Mouse (Mus musculus): ENCODE data around the gene Slc2a3. TPM values are rescaled to one million over a fixed set of nuclear protein-coding genes. Genes with fewer than 3 reads are reported as not detected.
"Not testable (repeated sequence)": the region's sequence is repeated elsewhere in the genome, so short reads cannot be mapped to it uniquely, and the experiment has no call there.

Slc2a3 gene
- total RNA-seq, 2 experiments from 2014 or later = 110 to 121 TPM

DNA sequence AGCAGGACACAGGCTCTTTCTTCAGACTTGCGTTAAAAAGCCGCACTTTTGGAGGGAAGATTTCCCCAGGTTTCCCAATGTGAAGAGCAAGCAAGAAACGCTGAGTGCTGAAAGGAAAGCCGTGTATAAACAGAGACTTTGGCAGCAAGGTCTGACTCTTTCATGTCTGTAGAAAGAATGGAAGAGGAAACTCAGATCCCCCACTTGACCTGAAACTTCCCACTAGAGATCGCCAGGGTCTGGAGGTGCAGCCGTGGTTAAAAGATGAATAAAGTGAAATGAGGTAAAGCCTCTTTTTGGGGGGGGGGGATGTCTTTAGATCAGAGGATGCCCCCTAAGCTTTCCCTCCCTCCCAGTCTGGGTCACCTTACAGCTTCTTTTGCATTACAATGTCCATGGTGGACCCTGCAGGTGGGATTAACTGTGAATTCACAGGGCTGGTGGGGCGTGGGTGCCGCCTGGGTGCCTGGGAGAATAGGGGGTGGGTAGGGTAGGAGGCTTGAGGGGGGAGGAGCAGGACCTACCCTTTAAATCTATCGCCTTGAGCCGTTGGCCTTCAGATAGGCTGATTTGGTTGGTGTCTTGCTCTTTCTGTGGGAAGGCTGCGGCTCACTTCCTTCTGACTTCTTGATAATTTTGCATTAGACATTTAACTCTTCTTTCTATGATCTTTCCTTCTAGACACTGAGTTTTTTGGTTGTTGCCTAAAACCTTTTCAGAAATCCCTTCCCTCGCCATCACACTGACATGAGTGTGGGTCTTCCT, 94.2 kb downstream of the Slc2a3 start, which contains the start of gene Nanog:
Nanog (plus strand) TSS at position 454 of the 765 bp plus-strand sequence.
- no peak for DNase-seq

DNA sequence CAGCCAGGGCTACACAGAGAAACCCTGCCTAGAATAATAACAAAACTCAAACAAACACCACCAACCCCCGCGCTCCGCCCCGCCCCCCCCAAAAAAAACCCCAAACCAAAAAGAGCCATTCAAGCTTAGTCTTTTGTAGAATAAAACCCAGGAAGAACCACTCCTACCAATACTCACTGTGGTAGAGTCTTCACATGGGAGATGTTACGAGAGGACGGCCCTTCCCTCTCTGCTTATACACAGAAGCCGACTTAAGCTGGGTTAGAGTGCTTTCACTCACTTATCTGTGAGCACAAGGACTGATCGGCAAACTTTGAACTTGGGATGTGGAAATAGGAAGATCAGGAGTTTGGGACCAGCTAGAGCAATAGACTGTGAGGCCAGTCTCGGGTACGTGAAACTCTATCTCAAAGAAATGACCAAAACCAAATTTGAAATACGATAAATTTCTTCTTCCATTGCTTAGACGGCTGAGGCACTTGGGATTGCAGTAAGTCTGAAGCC, 95.1 kb downstream of the Slc2a3 start:
- no peak for DNase-seq

DNA sequence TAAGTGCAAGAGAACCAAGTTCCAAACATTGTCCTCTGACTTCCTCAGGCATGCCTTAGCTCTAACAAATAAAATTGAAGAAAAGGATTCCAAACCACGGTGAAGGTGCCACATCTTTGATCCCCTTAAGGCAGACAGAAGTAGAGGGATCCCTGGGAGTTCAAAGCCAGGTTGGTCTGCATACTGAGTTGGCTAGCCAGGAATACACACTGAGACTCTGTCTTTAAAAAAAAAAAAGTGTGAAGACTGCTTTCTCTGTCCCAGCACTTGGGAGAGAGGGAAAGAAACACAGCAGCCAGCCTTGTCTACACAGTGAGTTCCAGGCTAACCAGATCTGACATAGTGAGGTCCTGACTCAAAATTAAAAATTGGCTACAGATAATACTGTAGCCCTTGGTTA, 97.7 kb downstream of the Slc2a3 start:
- DNase-seq = no peak

DNA sequence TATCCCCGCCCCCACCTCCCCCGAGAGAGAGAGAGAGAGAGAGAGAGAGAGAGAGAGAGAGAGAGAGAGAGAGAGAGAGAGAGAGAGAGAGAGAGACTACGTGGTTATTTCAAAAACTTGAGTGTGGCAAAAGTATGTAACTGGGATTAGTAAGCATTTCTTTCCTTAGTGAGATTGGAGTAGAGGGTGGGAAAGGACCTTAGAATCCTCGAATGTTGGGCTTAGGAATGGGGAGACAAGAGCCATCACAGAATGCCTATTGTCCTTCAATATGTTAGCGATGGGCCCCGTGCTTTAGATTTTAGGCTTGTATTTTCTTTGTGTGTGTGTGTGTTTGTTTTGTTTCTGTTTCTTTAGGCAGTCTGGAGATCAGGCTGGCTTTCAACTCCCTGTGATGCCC, 98.2 kb downstream of the Slc2a3 start:
- DNase-seq = no peak

DNA sequence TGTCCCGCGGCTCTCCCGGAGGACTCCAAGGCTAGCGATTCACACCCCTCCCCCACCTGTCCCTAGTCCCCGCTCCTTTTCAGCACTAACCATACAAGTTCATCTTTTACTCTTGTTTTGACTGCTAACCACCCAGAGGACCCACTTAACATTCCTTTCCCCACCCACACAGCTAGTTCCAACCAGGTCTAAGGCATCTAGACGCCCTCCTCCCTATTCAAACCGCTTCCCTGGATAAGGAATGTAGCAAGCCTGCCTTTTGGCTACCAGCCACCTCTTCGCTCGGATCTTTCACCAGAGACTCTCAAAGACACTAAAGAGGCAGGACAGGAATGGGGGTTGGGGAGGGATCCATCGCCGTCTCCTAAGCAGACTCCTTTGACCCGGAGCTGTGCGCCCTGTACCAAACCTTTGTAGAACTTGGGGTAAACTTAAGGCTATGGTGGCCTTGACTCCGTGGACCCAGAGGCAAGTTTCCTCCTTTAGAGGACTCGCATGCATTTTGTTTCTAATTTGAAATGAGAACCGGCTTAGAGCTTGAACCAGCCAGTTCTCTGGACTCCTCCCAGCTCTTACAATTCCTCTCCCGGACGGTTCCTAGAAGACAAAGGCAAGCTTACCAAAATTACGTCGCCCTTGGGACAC, 98.8 kb downstream of the Slc2a3 start:
- no peak for DNase-seq

DNA sequence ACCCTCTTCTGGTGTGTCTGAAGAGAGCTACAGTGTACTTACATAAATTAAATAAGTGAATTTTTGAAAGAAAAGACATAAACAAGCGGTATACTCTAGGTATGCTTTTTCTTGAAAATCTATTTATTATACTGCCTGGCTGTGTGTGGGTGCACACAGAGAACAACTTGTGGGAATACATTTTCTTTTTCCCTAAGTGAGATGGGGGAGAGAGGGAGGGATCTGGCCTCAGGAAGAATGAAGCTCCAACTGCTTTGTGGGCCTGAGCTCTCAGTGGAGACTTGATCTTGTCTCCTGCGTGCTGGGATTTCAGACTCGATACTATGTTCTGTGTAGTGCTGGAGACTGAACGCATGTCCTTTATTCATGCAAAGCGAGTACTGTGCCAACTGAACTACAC, 99.6 kb downstream of the Slc2a3 start:
- no peak for DNase-seq

DNA sequence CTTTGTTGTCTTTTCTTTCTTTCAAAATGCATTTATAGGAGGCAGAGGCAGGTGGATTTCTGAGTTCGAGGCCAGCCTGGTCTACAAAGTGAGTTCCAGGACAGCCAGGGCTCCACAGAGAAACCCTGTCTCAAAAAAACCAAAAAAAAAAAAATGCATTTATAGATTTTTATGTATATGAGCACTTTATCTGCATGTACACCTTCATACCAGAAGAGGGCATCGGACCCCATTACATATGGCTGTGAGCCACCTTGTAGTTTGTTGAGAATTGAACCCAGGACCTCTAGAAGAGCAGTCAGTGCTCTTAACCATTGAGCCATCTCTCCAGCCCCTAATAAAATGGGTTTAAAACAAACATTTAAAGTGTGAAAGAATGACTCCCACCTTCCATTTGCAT, 101.8 kb downstream of the Slc2a3 start:
- DNase-seq = not testable (repeated sequence)

DNA sequence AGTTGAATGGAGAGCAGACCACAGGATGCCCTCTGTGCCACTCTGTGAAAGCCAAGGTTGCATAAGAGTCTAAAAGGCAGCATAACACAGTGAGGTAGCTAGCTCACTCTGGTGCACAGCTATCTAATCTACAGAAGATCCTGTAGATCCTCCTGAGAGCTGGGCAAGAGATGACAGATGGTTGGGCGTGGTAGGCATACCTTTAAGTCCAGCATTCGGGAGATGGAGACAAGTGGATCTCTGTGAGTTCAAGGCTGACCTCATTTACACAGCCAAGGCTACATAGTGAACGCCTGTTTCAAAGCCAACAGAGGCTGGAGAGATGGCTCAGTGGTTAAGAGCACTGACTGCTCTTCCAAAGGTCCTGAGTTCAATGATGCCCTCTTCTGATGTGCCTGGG, 106.0 kb downstream of the Slc2a3 start:
- no peak for DNase-seq

DNA sequence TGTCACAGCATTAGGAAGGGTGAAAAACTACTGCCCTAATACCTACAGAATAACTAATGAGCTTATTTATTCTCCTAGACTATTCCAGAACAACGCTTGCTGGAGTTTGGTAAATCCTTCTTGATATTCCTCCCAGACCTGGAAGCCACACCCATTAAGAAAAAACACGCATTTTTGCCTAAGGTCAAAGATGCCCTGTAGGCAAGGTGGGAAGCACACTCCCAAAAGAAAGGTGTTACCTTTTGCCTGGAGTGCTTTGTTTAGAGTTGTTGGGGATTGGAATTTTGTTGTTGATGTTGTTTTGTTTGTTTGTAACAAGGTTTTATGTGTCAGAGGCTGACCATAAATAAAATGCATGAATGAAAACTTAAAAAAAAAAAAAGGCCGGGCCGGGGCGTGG, 111.4 kb downstream of the Slc2a3 start:
- no peak for DNase-seq

DNA sequence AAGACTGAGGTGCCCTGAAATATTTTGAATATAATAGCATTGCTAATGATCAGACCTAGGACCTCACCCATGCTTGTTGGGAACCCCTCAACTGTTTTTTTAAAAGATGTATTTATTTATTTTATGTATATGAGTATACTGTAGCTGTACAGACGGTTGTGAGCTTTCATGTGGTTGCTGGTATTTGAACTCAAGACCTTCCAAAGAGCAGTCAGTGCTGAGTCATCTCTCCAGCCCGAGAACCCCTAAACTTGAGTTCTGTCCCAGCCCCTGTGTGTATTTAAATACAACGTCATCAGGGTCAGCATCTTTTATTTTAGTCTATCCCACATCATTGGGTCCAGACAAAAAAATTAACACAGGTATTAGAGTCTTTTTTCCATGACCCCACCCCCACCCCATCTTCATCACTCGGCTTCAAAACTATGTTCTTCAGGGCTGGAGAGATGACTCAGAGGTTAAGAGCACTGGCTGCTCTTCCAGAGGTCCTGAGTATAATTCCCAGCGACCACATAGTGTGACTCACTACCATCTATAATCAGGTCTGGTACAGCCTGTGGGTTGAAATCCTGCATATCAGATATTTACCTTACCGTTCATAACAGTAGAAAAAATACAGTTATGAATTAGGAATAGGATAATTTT, 111.9 kb downstream of the Slc2a3 start:
- DNase-seq = no peak

DNA sequence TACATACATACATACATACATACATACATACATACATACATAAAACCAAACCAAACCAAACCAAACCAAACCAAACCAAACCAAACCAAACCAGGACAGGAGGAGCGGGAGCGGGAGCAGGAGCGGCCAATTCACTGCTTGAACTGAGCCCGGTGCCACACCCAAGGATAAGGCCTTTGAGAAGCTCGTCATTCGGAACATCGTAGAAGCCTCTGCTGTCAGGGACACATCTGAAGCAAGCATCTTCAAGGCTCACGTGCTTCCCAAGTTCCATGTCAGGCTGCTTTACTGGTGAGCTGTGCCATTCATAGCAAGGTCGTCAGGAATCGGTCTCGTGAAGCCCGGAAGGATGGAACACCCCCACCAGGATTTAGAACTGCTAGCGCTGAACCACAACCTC, 114.7 kb downstream of the Slc2a3 start:
- no peak for DNase-seq

DNA sequence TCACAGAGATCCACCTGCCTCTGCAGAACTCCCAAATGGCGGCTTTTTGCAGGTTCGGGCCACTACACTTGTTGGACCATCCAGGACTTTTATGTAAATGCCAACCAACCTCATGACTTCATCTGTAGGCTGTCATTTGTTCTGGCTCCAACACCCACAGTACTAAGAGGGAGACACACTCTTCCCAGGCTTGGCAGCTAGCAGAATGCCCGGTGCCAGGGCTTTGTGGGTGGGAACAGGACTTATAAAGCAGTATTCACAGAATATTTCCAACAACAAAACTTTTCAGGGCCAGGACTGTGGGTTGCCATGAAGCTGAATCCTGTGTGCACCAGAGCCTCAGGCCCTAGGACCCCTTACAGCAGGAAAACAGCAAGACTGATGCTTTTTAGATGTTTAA, 118.8 kb downstream of the Slc2a3 start:
- DNase-seq = peak; percentile 69 to 79

Small RNAs within 50 kb of the gene (microRNA-seq; reads per million reads assigned to microRNA genes)
- gene Mir7231 = 0 to 0.42 reads per million in 2 experiments

Other genes starting within 250 kb of the Slc2a3 start
- gene Aicda, start 247.8 kb downstream of the Slc2a3 start, total RNA-seq (2021) = not detected
- 1 to 10 TPM; 1.5 to 2.0 TPM for gene Apobec1, start 199.2 kb downstream of the Slc2a3 start, total RNA-seq (2021)
- not detected for gene Gdf3, start 191.6 kb downstream of the Slc2a3 start, total RNA-seq (2021)
- not detected for gene Dppa3, start 175.2 kb downstream of the Slc2a3 start, total RNA-seq (2021)
- not detected for gene Nanog, start 94.2 kb downstream of the Slc2a3 start, total RNA-seq (2021)
- gene Foxj2, start 18.3 kb upstream of the Slc2a3 start, total RNA-seq (2021) = 10 to 100 TPM; 26.5 to 30.3 TPM
- under 1 TPM; 0.47 to 0.63 TPM for gene C3ar1, start 54.5 kb upstream of the Slc2a3 start, total RNA-seq (2021)
- gene Necap1, start 72.8 kb upstream of the Slc2a3 start, total RNA-seq (2021) = 100 to 1,000 TPM; 205 to 211 TPM
- under 1 TPM in 1 of 2 experiments, not detected in 1; 0.88 TPM for gene Clec4a1, start 120.2 kb upstream of the Slc2a3 start, total RNA-seq (2021)
- gene Clec4a3, start 150.9 kb upstream of the Slc2a3 start, total RNA-seq (2021) = 1 to 10 TPM; 1.3 to 1.4 TPM
- not detected for gene Clec4a4, start 188.7 kb upstream of the Slc2a3 start, total RNA-seq (2021)
- not detected for gene Clec4b1, start 248.3 kb upstream of the Slc2a3 start, total RNA-seq (2021)